Mouse (Mus musculus) CH12.LX (cell line): Measurements from ENCODE around the gene Gcnt3. TPM values are rescaled to one million over a fixed set of nuclear protein-coding genes. Genes with fewer than 3 reads are reported as not detected.

Experiments
- DNase-seq: peaks from one replicate; pipeline ENCODE4 v3.0.0-alpha.2; 2013; ENCODE audit errors: extremely low read depth
- H3K27ac ChIP-seq: 2 replicates; pipeline ENCODE4 v1.5.1; 2012; ENCODE audit warnings: low read depth, mild to moderate bottlenecking, control low read depth, moderate library complexity; ENCODE audit not compliant: insufficient read depth
- H3K27me3 ChIP-seq: replicated peaks from 2 replicates; pipeline ENCODE3; 2012; ENCODE audit warnings: inconsistent platforms
- H3K36me3 ChIP-seq, 2 experiments: replicated peaks in 1 of 2; 2 replicates each; pipeline versions ENCODE3 to v1.6.1; 2012; ENCODE audit warnings: inconsistent platforms in 1 of 2, low read length in 1 of 2, mild to moderate bottlenecking in 1 of 2, mixed read lengths in 1 of 2, moderate library complexity in 1 of 2; ENCODE audit not compliant: control insufficient read depth in 1 of 2, insufficient read depth in 1 of 2
- H3K4me1 ChIP-seq, 2 experiments: 2 replicates each; pipeline ENCODE4 v1.6.1; 2012; ENCODE audit warnings: inconsistent platforms in 1 of 2, moderate library complexity in 1 of 2; ENCODE audit not compliant: insufficient read depth in 2 of 2, control insufficient read depth in 1 of 2
- H3K4me2 ChIP-seq: 2 replicates; pipeline ENCODE4 v1.6.1; 2012; ENCODE audit warnings: low read depth, mild to moderate bottlenecking, control low read depth; ENCODE audit not compliant: poor library complexity, insufficient read depth, severe bottlenecking
- H3K4me3 ChIP-seq, 3 experiments: fragments of 150-350 bp in 1 of 3; sonication (generic) in 1 of 3; replicated peaks in 1 of 3; 2 replicates each; pipeline versions ENCODE3 to v1.5.1; 2011 to 2012; ENCODE audit warnings: low read depth in 2 of 3, low read length in 2 of 3, mild to moderate bottlenecking in 2 of 3, moderate library complexity in 2 of 3, control low read depth in 1 of 3, improper control_type of control experiment in 1 of 3, inconsistent platforms in 1 of 3, mixed read lengths in 1 of 3; ENCODE audit not compliant: poor library complexity in 1 of 3
- H3K79me2 ChIP-seq: replicated peaks from 2 replicates; pipeline ENCODE4 v1.6.1; 2012; ENCODE audit warnings: mild to moderate bottlenecking, moderate library complexity; ENCODE audit not compliant: control insufficient read depth, poor library complexity, insufficient read depth, severe bottlenecking; ENCODE audit errors: extremely low read depth
- H3K9ac ChIP-seq: 2 replicates; pipeline ENCODE4 v1.6.1; 2012; ENCODE audit warnings: low read depth, mild to moderate bottlenecking, control low read depth, moderate library complexity; ENCODE audit not compliant: insufficient read depth
- H3K9me3 ChIP-seq: replicated peaks from 2 replicates; pipeline ENCODE3; 2012; ENCODE audit warnings: low read length, inconsistent platforms, mixed read lengths
- BHLHE40 ChIP-seq: IDR thresholded peaks from 2 replicates; pipeline ENCODE4 v1.6.1; 2011; ENCODE audit warnings: mild to moderate bottlenecking, low read depth, low read length, improper control_type of control experiment
- CTCF ChIP-seq, 2 experiments: IDR thresholded peaks in 1 of 2; conservative IDR thresholded peaks in 1 of 2; 2 replicates each; pipeline ENCODE4 v1.5.1; 2011 to 2012; ENCODE audit warnings: low read depth in 2 of 2, low read length in 2 of 2, improper control_type of control experiment in 1 of 2, inconsistent platforms in 1 of 2, mild to moderate bottlenecking in 1 of 2, moderate library complexity in 1 of 2
- E2F4 ChIP-seq: IDR thresholded peaks from 2 replicates; pipeline ENCODE4 v1.6.1; 2011; ENCODE audit warnings: low read depth, low read length, improper control_type of control experiment; ENCODE audit not compliant: insufficient replicate concordance
- ELF1 ChIP-seq: IDR thresholded peaks from 2 replicates; pipeline ENCODE4 v1.6.1; 2014; ENCODE audit warnings: low read depth, mild to moderate bottlenecking, inconsistent platforms, low read length, improper control_type of control experiment
- JUND ChIP-seq: conservative IDR thresholded peaks from 2 replicates; pipeline ENCODE4 v1.6.1; 2011; ENCODE audit warnings: low read depth, low read length, improper control_type of control experiment
- KAT2A ChIP-seq: IDR thresholded peaks from 2 replicates; pipeline ENCODE4 v1.6.1; 2012; ENCODE audit warnings: low read length, improper control_type of control experiment, inconsistent platforms; ENCODE audit not compliant: insufficient replicate concordance
- MAFK ChIP-seq: IDR thresholded peaks from 2 replicates; pipeline ENCODE4 v1.6.1; 2011; ENCODE audit warnings: low read length, improper control_type of control experiment; ENCODE audit not compliant: insufficient replicate concordance
- MAX ChIP-seq: IDR thresholded peaks from 2 replicates; pipeline ENCODE4 v1.6.1; 2011; ENCODE audit warnings: low read length, improper control_type of control experiment
- MAZ ChIP-seq: IDR thresholded peaks from 2 replicates; pipeline ENCODE4 v1.6.1; 2012; ENCODE audit warnings: low read depth, mild to moderate bottlenecking, inconsistent platforms, low read length, improper control_type of control experiment, moderate library complexity
- MXI1 ChIP-seq: IDR thresholded peaks from 2 replicates; pipeline ENCODE4 v1.6.1; 2011; ENCODE audit warnings: mild to moderate bottlenecking, low read depth, low read length, improper control_type of control experiment
- MYC ChIP-seq: IDR thresholded peaks from 2 replicates; pipeline ENCODE4 v1.6.1; 2011; ENCODE audit warnings: low read depth, mild to moderate bottlenecking, improper control_type of control experiment, low read length
- NELFE ChIP-seq: IDR thresholded peaks from 2 replicates; pipeline ENCODE4 v1.6.1; 2011; ENCODE audit warnings: low read depth, low read length, improper control_type of control experiment
- PAX5 ChIP-seq: IDR thresholded peaks from 2 replicates; pipeline ENCODE4 v1.6.1; 2012; ENCODE audit warnings: low read length, inconsistent platforms, mixed read lengths
- RAD21 ChIP-seq: IDR thresholded peaks from 2 replicates; pipeline ENCODE4 v1.6.1; 2011; ENCODE audit warnings: low read depth, mild to moderate bottlenecking, low read length, improper control_type of control experiment, moderate library complexity
- RCOR1 ChIP-seq: conservative IDR thresholded peaks from 2 replicates; pipeline ENCODE4 v1.6.1; 2012; ENCODE audit warnings: low read depth, mild to moderate bottlenecking, inconsistent platforms, low read length, improper control_type of control experiment
- SIN3A ChIP-seq: IDR thresholded peaks from 2 replicates; pipeline ENCODE4 v1.6.1; 2012; ENCODE audit warnings: low read length, improper control_type of control experiment, inconsistent platforms
- SMC3 ChIP-seq: IDR thresholded peaks from 2 replicates; pipeline ENCODE4 v1.6.1; 2011; ENCODE audit warnings: low read depth, low read length, improper control_type of control experiment
- TBP ChIP-seq: conservative IDR thresholded peaks from 2 replicates; pipeline ENCODE4 v1.6.1; 2011; ENCODE audit warnings: low read depth, low read length, improper control_type of control experiment
- TCF12 ChIP-seq: IDR thresholded peaks from 2 replicates; pipeline ENCODE4 v1.6.1; 2014; ENCODE audit warnings: low read depth, mild to moderate bottlenecking, inconsistent platforms, low read length, improper control_type of control experiment
- USF2 ChIP-seq: conservative IDR thresholded peaks from 2 replicates; pipeline ENCODE4 v1.6.1; 2011; ENCODE audit warnings: low read depth, low read length, improper control_type of control experiment
- ZKSCAN1 ChIP-seq: IDR thresholded peaks from 2 replicates; pipeline ENCODE4 v1.6.1; 2012; ENCODE audit warnings: low read depth, inconsistent platforms, low read length, improper control_type of control experiment, borderline replicate concordance
- ZNF384 ChIP-seq: IDR thresholded peaks from 2 replicates; pipeline ENCODE4 v1.6.1; 2012; ENCODE audit warnings: low read depth, low read length, improper control_type of control experiment, inconsistent platforms
- dilution Hi-C: fragments of 300-500 bp; cut with MboI; formaldehyde crosslinking; loops from 2 replicates; pipeline ENCODE4 v1.14.3; 2020; ENCODE audit warnings: low sequenced_read_pairs; ENCODE audit not compliant: extremely low pct_unique_long_range_greater_than_20kb, extremely low pct_ligation_motif_present
- in situ Hi-C: fragments of 300-500 bp; cut with MboI; formaldehyde crosslinking; loops from 3 replicates; pipeline ENCODE4 v1.14.3; 2019; ENCODE audit warnings: low sequenced_read_pairs, low pct_ligation_motif_present, low pct_unique_long_range_greater_than_20kb, mixed read lengths
- polyA plus RNA-seq: library from polyadenylated mRNA; unstranded; fragments of >175 nt; gene quantifications from 2 replicates; pipeline ENCODE4 v1.2.1, GENCODE M21; 2012; ENCODE audit warnings: low read depth; ENCODE audit not compliant: insufficient read length
- total RNA-seq, 2 experiments: library from RNA; depleted of rRNA; stranded (reverse); fragments of 300-350 nt in 1 of 2; fragments of >200 nt in 1 of 2; gene quantifications; 2 replicates each; pipeline ENCODE4 v1.2.3; 2012 to 2014

The Gcnt3 gene
- total and polyA plus RNA-seq, 3 experiments = 0.04 TPM; not detected in 1

DNA sequence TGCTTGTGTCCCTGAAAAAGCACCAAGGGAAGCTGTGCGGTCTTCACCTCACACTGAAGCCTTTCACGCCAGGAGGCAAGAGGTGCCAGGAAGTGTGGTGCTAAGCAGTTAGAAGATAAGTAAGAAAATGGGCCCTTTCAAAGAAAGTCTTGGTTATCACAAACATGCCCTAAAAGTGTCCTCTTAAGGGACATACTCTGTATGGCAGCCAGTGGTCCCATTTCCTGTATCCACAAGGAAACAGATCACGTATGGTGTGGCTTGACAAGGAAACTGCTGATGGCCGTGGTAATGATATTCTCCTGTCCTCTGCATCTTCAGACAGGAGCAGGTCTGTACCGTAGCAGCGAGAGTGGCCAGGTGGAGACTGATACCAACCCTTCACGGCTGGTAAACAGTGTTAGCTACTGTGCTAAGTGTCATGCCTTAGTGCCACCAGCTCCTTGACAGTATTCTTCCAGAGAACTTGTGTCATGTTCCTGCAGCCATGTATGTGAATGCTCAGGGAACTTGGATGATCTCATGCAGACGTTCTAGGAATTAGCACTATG is 28.1 kb downstream of the Gcnt3 start:
- dilution Hi-C loops = no loop called here
- H3K4me1 ChIP-seq = peaks cover 0 to 15% of the 10 kb centered on the region in 2 experiments; a peak in 2 of 4 replicates
- no peaks in the 10 kb centered on the region for H3K27me3 ChIP-seq
- H3K27ac ChIP-seq = no peak overlapping the region
- peaks cover 18 to 57% of the 10 kb centered on the region in 2 experiments for H3K36me3 ChIP-seq
- H3K4me2 ChIP-seq = no peak overlapping the region
- H3K79me2 ChIP-seq = peaks cover 20% of the 10 kb centered on the region
- TF ChIP-seq CTCF (conservative IDR thresholded peaks at IDR 0.05 in 1 of 2, IDR thresholded peaks at IDR 0.05 in 1 of 2; ENCODE audit: low read depth in 2 of 2, low read length in 2 of 2) (no peak), E2F4 (no peak), BHLHE40 (no peak), MAZ (no peak), TCF12 (no peak)
- TF ChIP-seq, all 38 proteins: peak for 0
- DNase-seq = no peak
- H3K4me3 ChIP-seq = no peak overlapping the region
- in situ Hi-C loops = no loop called here
- no peak overlapping the region for H3K9ac ChIP-seq
- H3K9me3 ChIP-seq = no peaks in the 10 kb centered on the region

DNA sequence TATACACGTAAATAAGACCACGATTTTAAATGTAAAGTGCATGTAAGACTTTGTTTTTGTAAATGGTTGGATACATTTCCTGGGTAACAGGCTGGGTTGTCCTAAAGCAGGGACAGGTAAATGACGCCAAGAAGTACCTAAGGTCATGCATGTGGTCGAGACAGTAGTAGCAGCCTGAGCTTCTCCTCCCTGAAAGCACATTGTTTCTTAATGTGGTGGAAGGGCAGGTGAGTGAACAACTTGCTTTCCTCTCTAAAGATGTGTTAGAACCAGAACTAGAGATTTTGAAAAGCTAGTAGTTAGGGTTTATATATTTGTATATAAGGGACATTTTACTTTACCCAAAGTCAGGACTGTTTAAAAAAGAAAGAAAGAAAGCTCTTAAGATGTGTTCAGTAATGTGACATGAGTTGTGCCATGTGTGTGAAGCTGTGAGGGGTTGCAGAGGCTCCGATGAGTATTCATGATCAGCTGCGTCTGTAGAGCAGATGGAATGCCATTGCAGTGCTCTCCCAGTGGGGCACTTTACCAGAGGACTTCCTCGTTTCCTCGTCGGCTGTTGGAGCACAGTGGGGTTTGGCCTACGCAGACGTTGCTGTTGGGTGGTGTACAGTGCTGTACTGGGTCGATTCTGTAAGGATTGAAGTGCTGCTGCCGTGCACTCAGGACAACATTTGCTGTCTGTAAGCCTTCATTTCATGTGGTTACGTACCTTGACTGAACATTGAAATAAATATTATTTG is 30.2 kb downstream of the Gcnt3 start:
- dilution Hi-C loops (no loop called here), in situ Hi-C loops (no loop called here)
- Histone ChIP-seq H3K4me1 (no peaks in the 10 kb centered on the region), H3K4me2 (no peak overlapping the region), H3K27me3 (no peaks in the 10 kb centered on the region), H3K27ac (no peak overlapping the region), H3K9me3 (no peaks in the 10 kb centered on the region), H3K79me2 (no peaks in the 10 kb centered on the region), H3K36me3 (peaks cover 33 to 77% of the 10 kb centered on the region in 2 experiments), H3K4me3 (no peak overlapping the region), H3K9ac (no peak overlapping the region)
- TF ChIP-seq USF2 (no peak), ELF1 (no peak), E2F4 (no peak), KAT2A (no peak), MYC (no peak)
- DNase-seq = no peak

DNA sequence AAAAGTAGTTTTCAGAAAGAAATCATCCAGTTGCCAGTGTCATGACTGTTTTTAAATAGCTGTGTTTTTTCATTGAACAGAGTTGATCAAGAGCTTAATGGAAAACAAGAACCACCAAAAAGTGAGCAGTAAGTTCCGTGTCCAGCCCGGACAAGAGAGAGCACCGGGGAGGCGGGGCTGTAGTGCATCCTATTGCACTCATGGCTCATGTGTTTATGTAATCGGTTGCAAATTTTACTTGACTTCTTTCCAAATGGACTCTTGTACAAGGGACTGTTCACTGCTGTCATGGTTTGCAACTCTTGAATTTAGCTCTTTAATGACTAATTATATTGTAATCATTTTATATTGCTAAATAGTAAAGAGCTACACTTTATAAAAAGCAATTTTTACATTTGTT is 30.9 kb downstream of the Gcnt3 start:
- Histone ChIP-seq H3K9ac (no peak overlapping the region), H3K27ac (no peak overlapping the region), H3K79me2 (no peaks in the 10 kb centered on the region), H3K27me3 (no peaks in the 10 kb centered on the region), H3K9me3 (no peaks in the 10 kb centered on the region), H3K36me3 (peaks cover 37 to 84% of the 10 kb centered on the region in 2 experiments), H3K4me1 (no peaks in the 10 kb centered on the region), H3K4me3 (no peak overlapping the region), H3K4me2 (no peak overlapping the region)
- dilution Hi-C loops = no loop called here
- DNase-seq = no peak
- in situ Hi-C loops = no loop called here
- TF ChIP-seq MAFK = no peak
- TF ChIP-seq CTCF (conservative IDR thresholded peaks at IDR 0.05 in 1 of 2, IDR thresholded peaks at IDR 0.05 in 1 of 2; ENCODE audit: low read depth in 2 of 2, low read length in 2 of 2) = no peak
- no peak for TF ChIP-seq ZNF384
- no peak for TF ChIP-seq SIN3A
- TF ChIP-seq ZKSCAN1 = no peak
- TF ChIP-seq TBP = no peak
- TF ChIP-seq MXI1 = no peak
- no peak for TF ChIP-seq NELFE
- TF ChIP-seq PAX5 = no peak
- no peak for TF ChIP-seq RAD21
- TF ChIP-seq SMC3 = no peak
- no peak for TF ChIP-seq MAX
- no peak for TF ChIP-seq JUND
- no peak for TF ChIP-seq MYC
- no peak for TF ChIP-seq RCOR1
- TF ChIP-seq ELF1 = no peak
- no peak for TF ChIP-seq MAZ
